Mouse (Mus musculus) thymus, adult 2 months (tissue): ENCODE results near the gene 2210016L21Rik. TPM values are rescaled to one million over a fixed set of nuclear protein-coding genes. Genes with fewer than 3 reads are reported as not detected.
"Not testable (repeated sequence)": the region's sequence is repeated elsewhere in the genome, so short reads cannot be mapped to it uniquely, and the experiment has no call there.

Source experiments
- DNase-seq: peaks from one replicate; pipeline ENCODE4 v3.0.0; 2021
- H3K27ac ChIP-seq: fragments of 200-500 bp; 2 replicates; pipeline ENCODE4 v1.5.1; 2012; ENCODE audit warnings: low read length, control low read depth; ENCODE audit not compliant: control insufficient read depth, insufficient read depth
- H3K27me3 ChIP-seq: fragments of 200-500 bp; 2 replicates; pipeline ENCODE4 v1.6.1; 2012; ENCODE audit warnings: mild to moderate bottlenecking, low read length, moderate library complexity, mixed read lengths; ENCODE audit not compliant: control insufficient read depth, insufficient read depth
- H3K36me3 ChIP-seq: fragments of 200-500 bp; 2 replicates; pipeline ENCODE4 v1.6.1; 2012; ENCODE audit warnings: mild to moderate bottlenecking, low read length, moderate library complexity; ENCODE audit not compliant: control insufficient read depth, insufficient read depth
- H3K4me1 ChIP-seq: fragments of 200-500 bp; replicated peaks from 2 replicates; pipeline ENCODE4 v1.6.1; 2012; ENCODE audit warnings: low read length; ENCODE audit not compliant: control insufficient read depth, insufficient read depth
- H3K4me3 ChIP-seq: fragments of 200-500 bp; 2 replicates; pipeline ENCODE4 v1.5.1; 2012; ENCODE audit warnings: mild to moderate bottlenecking, low read length, control low read depth, moderate library complexity; ENCODE audit not compliant: control insufficient read depth, insufficient read depth
- CTCF ChIP-seq: fragments of 200-500 bp; IDR thresholded peaks from 2 replicates; pipeline ENCODE4 v1.5.1; 2012; ENCODE audit warnings: mild to moderate bottlenecking, control low read depth, low read length, moderate library complexity, borderline replicate concordance; ENCODE audit not compliant: control insufficient read depth, poor library complexity, insufficient read depth; ENCODE audit errors: extremely low read depth
- POLR2A ChIP-seq: fragments of 200-500 bp; IDR thresholded peaks from 2 replicates; pipeline ENCODE4 v1.6.1; 2012; ENCODE audit warnings: mild to moderate bottlenecking, low read length, control low read depth, moderate library complexity; ENCODE audit not compliant: control insufficient read depth, poor library complexity, insufficient read depth; ENCODE audit errors: extremely low read depth
- whole genome bisulfite sequencing: fragments of 180-500 bp; shearing (Covaris S2); methylation state at CpG from one replicate; pipeline ENCODE4 v1.1.7; 2018; 5-methylcytosine and 5-hydroxymethylcytosine counted together
- polyA plus RNA-seq: library from polyadenylated mRNA; depleted of rRNA; stranded (reverse); fragments of >200 nt; gene quantifications from 2 replicates; pipeline ENCODE4 v1.2.3, GENCODE M21; 2012

Gene 2210016L21Rik
- polyA plus RNA-seq, 1 experiment: 29.9 TPM

- Histone ChIP-seq H3K4me1 (no peaks in the 10 kb centered on the region), H3K27ac (no peak overlapping the region), H3K4me3 (no peak overlapping the region), H3K36me3 (no peaks in the 10 kb centered on the region), H3K27me3 (no peaks in the 10 kb centered on the region)
- no peak for DNase-seq
- TF ChIP-seq POLR2A (no peak), CTCF (no peak)
- 93% methylated on average over 13 of the region's 13 CpGs for WGBS
These were observed 33.2 kb upstream of the 2210016L21Rik start for GRCm38 (mm10) chr5:114908598-114909305.

- no peak overlapping the region for H3K27ac ChIP-seq
- no peak for DNase-seq
- TF ChIP-seq CTCF: no peak
- no peak for TF ChIP-seq POLR2A
- no peaks in the 10 kb centered on the region for H3K36me3 ChIP-seq
- peaks cover 11% of the 10 kb centered on the region for H3K4me1 ChIP-seq
- H3K4me3 ChIP-seq: no peak overlapping the region
- 90% methylated on average over 4 of the region's 4 CpGs for WGBS
- no peaks in the 10 kb centered on the region for H3K27me3 ChIP-seq
These were observed 28.3 kb upstream of the 2210016L21Rik start for GRCm38 (mm10) chr5:114913686-114914085.

GRCm38 (mm10) chr5:114914855-114915254 is 27.1 kb upstream of the 2210016L21Rik start:
- Histone ChIP-seq H3K27ac (no peak overlapping the region), H3K27me3 (no peaks in the 10 kb centered on the region), H3K4me3 (no peak overlapping the region), H3K4me1 (peaks cover 11% of the 10 kb centered on the region), H3K36me3 (no peaks in the 10 kb centered on the region)
- DNase-seq: no peak
- WGBS: 78% methylated on average over 8 of the region's 8 CpGs
- TF ChIP-seq POLR2A (no peak), CTCF (no peak)

GRCm38 (mm10) chr5:114915854-114916253 is 26.1 kb upstream of the 2210016L21Rik start:
- Histone ChIP-seq H3K4me1 (peaks cover 11% of the 10 kb centered on the region), H3K4me3 (no peak overlapping the region), H3K27me3 (no peaks in the 10 kb centered on the region), H3K27ac (no peak overlapping the region), H3K36me3 (no peaks in the 10 kb centered on the region)
- DNase-seq: no peak
- TF ChIP-seq POLR2A (no peak), CTCF (no peak)
- WGBS: 79% methylated on average over 5 of the region's 5 CpGs

GRCm38 (mm10) chr5:114916777-114917176 is 25.2 kb upstream of the 2210016L21Rik start:
- TF ChIP-seq CTCF: no peak
- no peak for TF ChIP-seq POLR2A
- Histone ChIP-seq H3K4me3 (no peak overlapping the region), H3K27me3 (no peaks in the 10 kb centered on the region), H3K27ac (no peak overlapping the region; the same call in 1 of the 2 replicates), H3K36me3 (no peaks in the 10 kb centered on the region), H3K4me1 (peaks cover 15% of the 10 kb centered on the region)
- DNase-seq: no peak
- 42% methylated on average over 4 of the region's 4 CpGs for WGBS

GRCm38 (mm10) chr5:114917357-114917756 is 24.6 kb upstream of the 2210016L21Rik start:
- DNase-seq, H3K36me3 ChIP-seq, H3K4me3 ChIP-seq, H3K27ac ChIP-seq, H3K27me3 ChIP-seq: not testable (repeated sequence)
- H3K4me1 ChIP-seq: peaks cover 15% of the 10 kb centered on the region
- WGBS: 99% methylated on average over 5 of the region's 5 CpGs
